Mouse (Mus musculus) layer of hippocampus, adult 18-20 months (tissue): ENCODE data around the gene Olfr921. TPM values are rescaled to one million over a fixed set of nuclear protein-coding genes. Genes with fewer than 3 reads are reported as not detected.

ENCODE experiments used
- DNase-seq, 2 experiments: peaks; one replicate each; pipeline ENCODE4 v3.0.0; 2022; ENCODE audit warnings: low spot score in 2 of 2
- long read RNA-seq: library from polyadenylated mRNA; stranded (forward); transcript quantifications from one replicate; pipeline ENCODE4 v2.0.0, GENCODE M21; 2021
- total RNA-seq, 2 experiments: library from RNA; stranded (reverse); gene quantifications; 2 replicates each; pipeline ENCODE4 v1.2.3; 2021

The Olfr921 gene
- not detected for total RNA-seq
- long read RNA-seq = 0 reads

GRCm38 (mm10) chr9:38772768-38773167 is at the start of gene Olfr921:
TSS of gene Olfr921 (plus strand) at chr9:38773068.
- DNase-seq = no peak

- DNase-seq = no peak
Measured at GRCm38 (mm10) chr9:38724044-38724443, 48.8 kb upstream of the Olfr921 start.

DNA sequence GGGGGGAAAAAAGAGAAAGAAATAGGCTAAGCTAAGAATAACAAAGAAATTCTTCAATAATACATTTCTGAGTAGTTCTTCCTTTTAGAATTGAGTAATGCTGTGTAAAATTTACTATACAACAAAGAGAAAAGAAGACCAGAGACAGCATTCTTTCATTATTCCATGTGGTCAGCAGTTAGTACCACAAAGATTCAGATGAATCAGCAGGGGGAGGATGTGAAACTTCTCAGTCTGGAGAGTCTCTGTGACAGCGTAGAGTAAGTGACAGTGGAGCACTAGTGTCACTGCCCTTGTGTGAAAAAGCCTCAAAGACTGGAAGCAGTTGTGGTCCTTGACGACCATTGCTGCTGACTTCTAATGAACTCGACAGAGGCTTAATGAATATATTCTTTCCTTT is 44.6 kb upstream of the Olfr921 start:
- no peak for DNase-seq

DNA sequence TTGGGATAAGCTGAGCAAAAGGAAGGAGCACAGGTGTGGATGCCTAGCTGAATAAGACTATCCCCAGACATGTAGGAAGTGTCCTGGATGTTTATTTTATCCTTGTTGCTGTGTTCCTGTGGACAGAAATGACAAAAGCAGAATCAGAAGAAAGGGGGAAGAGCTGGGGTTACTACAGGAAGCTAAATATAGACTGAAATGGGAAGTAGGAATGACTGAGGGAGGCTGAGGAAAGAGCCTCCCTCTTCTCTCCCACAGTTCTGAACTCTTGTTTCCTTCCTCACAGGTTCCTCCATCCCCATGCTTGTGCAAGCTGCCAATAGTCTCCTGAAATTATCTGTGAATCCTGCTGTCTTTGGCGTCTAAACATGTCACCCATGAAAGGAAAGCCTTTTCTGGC is 31.5 kb upstream of the Olfr921 start:
- DNase-seq = no peak

- no peak for DNase-seq
Measured at GRCm38 (mm10) chr9:38744619-38745315, 28.1 kb upstream of the Olfr921 start.

DNA sequence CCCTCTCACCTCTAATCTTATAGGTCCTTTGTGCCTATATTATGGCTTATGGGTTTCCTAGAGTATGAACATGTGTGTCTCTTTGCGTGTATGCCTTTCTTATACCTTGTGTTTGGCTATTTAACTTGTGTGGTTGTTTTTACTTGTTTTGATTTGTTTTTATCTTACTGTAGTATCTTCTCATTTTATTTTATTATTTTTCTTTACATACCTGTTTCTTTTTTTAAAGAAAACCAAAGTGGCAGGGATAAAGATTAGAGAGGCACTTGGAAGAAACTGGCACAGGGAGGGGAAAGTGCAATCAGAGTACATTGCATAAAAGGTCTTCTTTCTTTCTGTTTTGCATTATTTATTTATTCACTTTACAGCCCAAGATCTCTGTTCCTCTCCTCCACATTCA is 20.9 kb upstream of the Olfr921 start, which contains the start of gene Olfr920:
TSS of gene Olfr920 (plus strand) at position 301 of the 400 bp plus-strand sequence.
- no peak for DNase-seq

DNA sequence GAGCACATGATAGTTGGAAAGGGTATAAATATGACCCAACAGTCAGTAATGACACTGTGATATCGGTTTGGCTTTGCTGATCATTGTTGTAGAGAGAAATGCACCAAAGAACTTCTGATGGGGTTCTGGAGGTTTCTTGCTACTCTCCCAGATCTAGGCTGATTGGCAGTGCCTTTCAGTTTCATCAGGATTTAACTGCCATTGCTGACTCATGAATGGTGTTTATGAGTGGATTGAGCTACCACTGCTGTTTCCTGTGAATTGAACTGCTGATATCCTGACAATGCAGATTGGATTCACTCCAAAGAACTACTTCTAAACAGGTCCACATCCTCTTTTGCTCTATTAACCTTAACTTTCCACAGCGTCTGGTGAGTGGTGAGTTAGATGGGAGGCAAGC is 19.8 kb downstream of the Olfr921 start:
- no peak for DNase-seq

- DNase-seq = peak in 1 of 2 experiments; percentile 5
Measured at GRCm38 (mm10) chr9:38805696-38806095, 32.8 kb downstream of the Olfr921 start.

DNA sequence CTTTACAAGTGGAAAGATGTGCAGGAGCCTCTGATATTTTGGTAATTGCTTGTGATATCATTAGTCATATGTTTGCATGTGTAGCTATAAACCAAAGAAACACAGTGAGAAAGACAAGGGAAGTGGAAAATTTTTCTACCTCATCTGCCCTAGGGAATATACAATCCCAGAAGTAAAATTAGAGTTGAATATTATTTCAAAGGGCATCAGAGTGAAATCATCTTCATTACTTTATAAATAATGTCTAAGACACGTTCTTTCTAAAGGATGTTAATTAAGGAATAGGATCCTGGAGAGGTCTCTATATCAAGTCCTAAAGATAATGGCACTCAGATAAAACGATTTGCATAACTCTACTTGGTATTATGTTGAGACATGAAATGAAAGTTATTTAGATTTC is 41.4 kb downstream of the Olfr921 start, which contains the start of gene Olfr922:
TSS of gene Olfr922 (plus strand) at position 301 of the 400 bp plus-strand sequence.
- DNase-seq = no peak

DNA sequence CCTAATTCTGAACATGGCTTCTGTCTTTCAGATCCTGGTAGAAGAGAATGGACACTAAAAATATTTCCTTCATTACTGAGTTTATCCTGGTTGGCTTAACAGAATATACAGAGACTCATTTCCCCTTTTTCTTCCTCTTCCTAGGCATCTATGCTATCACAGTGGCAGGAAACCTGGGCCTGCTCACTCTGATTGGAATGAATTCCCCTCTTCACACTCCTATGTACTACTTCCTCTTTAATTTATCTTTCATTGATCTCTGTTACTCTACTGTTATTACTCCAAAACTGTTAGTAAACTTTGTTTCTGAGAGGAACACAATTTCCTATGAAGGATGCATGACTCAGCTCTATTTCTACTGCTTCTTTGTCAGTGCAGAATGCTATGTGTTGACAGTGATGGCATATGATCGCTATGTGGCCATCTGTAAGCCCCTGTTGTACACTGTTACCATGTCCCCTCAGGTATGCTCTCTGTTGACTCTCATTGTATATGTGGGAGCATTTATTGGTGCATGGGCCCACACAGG is 42.7 kb downstream of the Olfr921 start:
- DNase-seq = no peak

DNA sequence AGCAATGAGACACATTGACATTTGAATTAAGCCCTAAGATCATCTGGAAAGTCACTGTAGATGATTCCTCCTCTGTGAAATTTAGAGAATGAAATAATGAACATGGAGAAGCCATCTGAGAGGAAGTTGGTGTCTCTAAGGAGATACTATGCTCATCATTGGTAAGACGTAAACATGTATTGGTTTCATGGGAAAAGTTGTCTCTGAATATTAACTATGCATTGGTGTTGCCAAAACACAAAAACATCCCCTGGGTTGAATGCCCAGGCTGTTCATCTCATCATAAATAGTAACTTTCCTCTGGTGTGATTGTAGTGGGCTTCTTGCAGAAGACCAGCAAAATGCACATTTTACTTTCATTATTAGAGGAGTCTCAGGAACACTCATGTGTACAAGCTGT is 53.4 kb downstream of the Olfr921 start, which contains the start of gene Olfr923:
TSS of gene Olfr923 (plus strand) at position 301 of the 400 bp plus-strand sequence.
- no peak for DNase-seq

Other genes with a start within 250 kb of the Olfr921 start
- gene Olfr910, start 235.2 kb upstream of the Olfr921 start, total RNA-seq = not detected
- gene Olfr912, start 192.9 kb upstream of the Olfr921 start, total RNA-seq = not detected
- gene Olfr913, start 180.3 kb upstream of the Olfr921 start, total RNA-seq = not detected
- not detected for gene Olfr914, start 168.0 kb upstream of the Olfr921 start, total RNA-seq
- not detected for gene Olfr916, start 113.2 kb upstream of the Olfr921 start, total RNA-seq
- gene Olfr917, start 107.2 kb upstream of the Olfr921 start, total RNA-seq = not detected
- gene Olfr918, start 98.5 kb upstream of the Olfr921 start, total RNA-seq = not detected
- not detected for gene Olfr919, start 69.4 kb upstream of the Olfr921 start, total RNA-seq
- 10 to 100 TPM; 13.4 to 14.6 TPM for gene Vwa5a, start 54.8 kb upstream of the Olfr921 start, total RNA-seq
- gene Olfr920, start 20.8 kb upstream of the Olfr921 start, total RNA-seq = under 1 TPM; 0.12 to 0.15 TPM
- not detected for gene Olfr922, start 41.5 kb downstream of the Olfr921 start, total RNA-seq
- not detected for gene Olfr923, start 53.5 kb downstream of the Olfr921 start, total RNA-seq
- not detected for gene Olfr924, start 71.4 kb downstream of the Olfr921 start, total RNA-seq
- gene Olfr26, start 82.0 kb downstream of the Olfr921 start, total RNA-seq = not detected
- gene Olfr926, start 104.1 kb downstream of the Olfr921 start, total RNA-seq = not detected
- gene Olfr930, start 156.7 kb downstream of the Olfr921 start, total RNA-seq = not detected
- gene Olfr933, start 199.2 kb downstream of the Olfr921 start, total RNA-seq = not detected
- gene Olfr934, start 215.2 kb downstream of the Olfr921 start, total RNA-seq = not detected
- not detected for gene Olfr935, start 226.6 kb downstream of the Olfr921 start, total RNA-seq